Mouse (Mus musculus) cortical plate, adult 2 months (tissue): ENCODE data around the gene Atp2a1.

Experiments used
- CTCF ChIP-seq: fragments of 200-500 bp; IDR thresholded peaks from 2 replicates; pipeline ENCODE4 v1.5.1; 2011; ENCODE audit warnings: mild to moderate bottlenecking, control low read depth, low read length; ENCODE audit not compliant: insufficient read depth; ENCODE audit errors: extremely low read depth
- POLR2A ChIP-seq: fragments of 200-500 bp; IDR thresholded peaks from 2 replicates; pipeline ENCODE4 v1.6.1; 2011; ENCODE audit warnings: mild to moderate bottlenecking, low read length, control low read depth; ENCODE audit not compliant: insufficient read depth; ENCODE audit errors: extremely low read depth

DNA sequence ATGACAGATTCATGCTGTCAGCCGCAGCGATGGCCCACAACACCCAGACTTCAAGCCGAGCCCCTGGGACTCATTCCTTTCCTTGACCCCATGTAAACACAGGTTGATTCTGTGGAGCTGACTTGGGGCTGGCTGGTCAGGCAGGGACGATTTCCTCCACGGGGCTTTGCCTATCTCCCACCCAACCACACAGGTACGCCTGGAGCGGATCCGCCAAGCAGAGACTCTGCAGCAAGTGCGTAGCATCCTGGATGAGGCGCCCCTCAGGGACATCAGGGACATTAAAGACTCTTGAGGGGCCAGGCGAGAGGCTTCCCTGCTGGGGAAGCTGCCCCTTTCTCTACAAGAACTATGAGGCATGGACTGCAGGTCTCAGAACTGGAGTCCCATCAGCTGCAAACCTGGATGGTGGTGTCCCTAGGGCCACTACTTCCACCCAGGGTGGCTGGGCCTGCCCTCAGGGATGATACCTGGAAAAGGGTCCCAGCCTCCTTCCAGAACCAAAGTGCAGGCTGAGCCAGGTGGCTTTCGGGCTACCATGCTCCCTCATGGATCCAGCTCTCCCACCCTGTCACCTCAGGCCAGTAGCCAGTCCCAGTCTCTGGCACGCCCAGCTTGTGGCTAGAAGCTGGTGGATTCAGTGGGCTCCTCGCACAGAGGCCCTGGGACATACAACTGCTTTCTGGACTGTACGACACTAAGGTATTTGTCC lies 17.6 kb downstream of the Atp2a1 start:
- TF ChIP-seq CTCF (no peak), POLR2A (no peak)
